Mouse (Mus musculus): ENCODE data around the gene Hhipl2. TPM values are rescaled to one million over a fixed set of nuclear protein-coding genes. Genes with fewer than 3 reads are reported as not detected.

Hhipl2 gene
- polyA plus RNA-seq (2012; fragmentation: generic; extraction: Trizol), result under 1 TPM; 0.01 to 0.28 TPM

DNA sequence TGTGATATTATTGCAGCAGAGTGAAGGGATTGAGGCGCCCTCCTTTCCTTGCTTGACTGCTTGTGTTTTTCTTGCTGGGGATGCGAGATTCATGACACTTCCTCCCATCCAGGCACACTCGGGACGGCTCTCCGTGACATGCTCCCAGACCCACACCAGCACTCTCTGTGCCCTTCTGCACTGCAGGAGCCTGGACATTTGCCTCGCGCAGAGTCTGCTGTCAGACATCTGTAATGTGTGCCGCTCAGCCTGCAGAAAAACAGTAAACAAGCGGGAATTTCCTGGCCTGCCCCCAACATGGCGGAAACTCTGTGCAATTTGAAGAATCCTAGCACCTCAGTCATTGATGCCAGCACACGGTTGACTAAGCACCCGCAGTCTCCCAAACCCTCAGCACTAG lies at the start of gene Hhipl2:
Gene Hhipl2 (plus strand): TSS at position 343 of the 400 bp plus-strand sequence.

DNA sequence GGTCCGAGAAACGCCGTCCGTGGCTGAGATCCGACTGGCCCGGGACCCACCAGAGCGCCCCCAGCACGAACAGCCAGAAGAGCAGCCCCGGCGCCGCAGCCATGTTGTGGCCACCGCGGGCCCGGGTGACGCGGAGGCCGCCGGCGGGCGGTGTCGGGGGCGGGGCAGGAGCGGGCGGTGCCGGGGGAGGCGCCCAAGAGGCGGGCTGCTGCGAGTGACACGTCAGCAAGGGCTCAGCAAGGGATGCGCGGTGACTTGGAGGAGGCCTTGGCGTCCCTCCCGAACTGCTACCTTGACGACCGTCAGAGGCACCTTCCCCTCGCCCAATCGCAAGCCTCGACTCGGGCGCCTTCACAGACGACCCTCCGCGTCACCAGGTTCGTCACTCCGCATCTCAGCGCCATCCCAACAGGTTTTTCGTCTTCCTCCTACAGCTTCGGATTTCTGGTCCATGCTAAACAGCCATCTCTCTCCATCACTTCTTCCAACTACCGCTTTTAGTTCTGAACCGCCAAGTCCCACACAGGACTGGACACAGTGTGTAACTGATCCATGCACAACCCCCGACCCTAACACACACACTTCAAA lies 48.5 kb upstream of the Hhipl2 start, which contains the start of gene Mia3:
Gene Mia3 (minus strand): TSS at position 127 of the 588 bp plus-strand sequence.

DNA sequence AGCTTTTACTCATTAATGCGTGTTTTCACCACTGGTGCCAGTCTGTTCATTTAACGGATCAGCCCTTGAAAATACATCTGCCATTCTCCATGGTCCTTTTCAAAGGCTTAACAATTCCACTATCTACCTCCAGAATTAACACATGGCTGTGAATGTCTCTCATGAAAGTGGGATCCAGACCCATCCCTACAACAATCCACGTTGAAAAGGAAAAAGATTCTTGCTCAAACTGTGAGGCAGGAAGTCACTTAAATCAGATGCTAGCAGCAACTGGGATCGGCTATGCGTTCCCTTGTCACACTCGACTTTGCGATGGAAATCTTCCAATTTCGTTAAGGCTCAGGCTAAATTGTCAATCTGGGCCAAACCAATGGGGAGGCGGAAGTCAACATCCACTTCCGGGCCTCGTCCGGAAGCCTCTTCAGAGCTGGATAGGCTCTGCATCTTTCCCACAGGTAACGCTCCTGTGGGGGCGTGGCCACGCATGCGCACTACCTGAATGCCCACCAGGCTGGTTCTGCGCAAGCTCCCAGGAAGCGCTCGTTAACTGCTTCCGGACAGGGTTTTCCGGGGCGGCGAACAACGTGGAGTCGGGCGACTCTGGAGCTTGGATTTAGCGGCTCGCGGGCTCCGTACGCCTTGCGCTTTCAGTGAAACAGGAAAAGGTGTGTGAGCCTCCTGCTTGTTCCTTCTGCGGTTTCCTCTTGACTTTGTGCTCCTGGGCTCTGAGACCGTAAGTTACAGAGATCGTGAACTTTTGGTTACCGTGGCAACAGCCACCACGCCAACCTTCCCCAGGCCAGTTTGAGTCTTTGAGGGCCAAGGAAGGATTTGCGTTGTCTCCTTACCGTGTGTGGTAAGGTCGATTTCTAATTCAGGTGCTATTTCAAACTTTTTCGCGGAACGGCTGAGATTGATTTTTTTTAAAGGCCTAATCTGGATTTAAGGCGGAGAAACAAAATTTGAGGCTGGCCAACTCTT lies 29.3 kb upstream of the Hhipl2 start, which contains the start of gene Taf1a:
Gene Taf1a (plus strand): TSS at position 556 of the 981 bp plus-strand sequence.

Other genes starting within 250 kb of the Hhipl2 start
- 10 to 100 TPM in 1 of 2 experiments, 1 to 10 TPM in 1; 4.9 to 28.2 TPM for gene Disp1, start 196.7 kb upstream of the Hhipl2 start, polyA plus RNA-seq (2012; fragmentation: generic; extraction: Trizol)
- gene Aida, start 121.6 kb upstream of the Hhipl2 start, polyA plus RNA-seq (2012; fragmentation: generic; extraction: Trizol), result 10 to 100 TPM in 1 of 2 experiments, 1 to 10 TPM in 1; 5.5 to 30.8 TPM
- gene Brox, start 120.9 kb upstream of the Hhipl2 start, polyA plus RNA-seq (2012; fragmentation: generic; extraction: Trizol), result 10 to 100 TPM in 1 of 2 experiments, 1 to 10 TPM in 1; 1.3 to 15.4 TPM
- gene Mia3, start 48.7 kb upstream of the Hhipl2 start, polyA plus RNA-seq (2012; fragmentation: generic; extraction: Trizol), result 10 to 100 TPM in 1 of 2 experiments, 1 to 10 TPM in 1; 3.7 to 45.3 TPM
- gene Taf1a, start 29.2 kb upstream of the Hhipl2 start, polyA plus RNA-seq (2012; fragmentation: generic; extraction: Trizol), result 1 to 10 TPM in 1 of 2 experiments, under 1 TPM in 1; 0.57 to 5.6 TPM

Data from C3H10T1/2 (cell line).